Mouse (Mus musculus): Measurements from ENCODE around the gene Cilp.

DNA sequence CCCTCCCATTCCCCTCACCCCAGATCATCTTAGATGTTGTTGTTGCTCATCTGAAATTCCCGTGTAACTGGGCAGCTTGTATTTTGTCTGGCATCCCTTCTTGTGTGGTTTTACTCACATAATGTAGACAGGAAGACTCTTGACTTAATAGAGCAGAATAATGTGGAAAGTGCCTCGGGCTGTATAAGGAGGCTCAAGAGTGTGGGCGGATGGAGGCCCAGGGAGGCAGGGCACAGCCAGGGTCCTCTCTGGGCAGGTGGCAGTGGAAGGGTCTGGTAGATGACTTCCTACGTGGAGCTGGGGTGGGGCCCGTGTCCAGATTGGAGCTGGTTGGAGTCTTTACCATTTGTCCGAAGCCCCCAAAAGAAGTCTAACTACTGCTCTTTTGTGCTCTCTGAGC lies 41.1 kb upstream of the Cilp start:
- no peak for TF ChIP-seq ZNF384 (IDR thresholded peaks at IDR 0.05; ENCODE audit: low read depth, low read length)
- no peak for TF ChIP-seq HCFC1 (IDR thresholded peaks at IDR 0.05; ENCODE audit: borderline replicate concordance, insufficient read depth, low read length)
- TF ChIP-seq CHD2 (IDR thresholded peaks at IDR 0.05; ENCODE audit: low read depth, low read length), result no peak
- TF ChIP-seq ZC3H11A (IDR thresholded peaks at IDR 0.05; ENCODE audit: borderline replicate concordance, low read depth, low read length), result no peak
- no peak for TF ChIP-seq MAFK (IDR thresholded peaks at IDR 0.05; ENCODE audit: insufficient read depth, low read depth, low read length)
